Mouse (Mus musculus): ENCODE results near the gene Rapgef6.

Rapgef6 gene

GRCm38 (mm10) chr11:54735114-54735513 lies 212.5 kb downstream of the Rapgef6 start:
- no peak for DNase-seq (ENCODE audit: low read depth)

GRCm38 (mm10) chr11:54736903-54737302 lies 214.3 kb downstream of the Rapgef6 start:
- DNase-seq (ENCODE audit: low read depth): peak; percentile 48

- DNase-seq (ENCODE audit: low read depth): no peak
These were observed 216.5 kb downstream of the Rapgef6 start for GRCm38 (mm10) chr11:54739012-54739750.

- DNase-seq (ENCODE audit: low read depth): no peak
These were observed 218.7 kb downstream of the Rapgef6 start for GRCm38 (mm10) chr11:54741330-54741729.

- no peak for DNase-seq (ENCODE audit: low read depth)
These were observed 221.6 kb downstream of the Rapgef6 start for GRCm38 (mm10) chr11:54744231-54744630.

Data from 416B (cell line).